Mouse (Mus musculus) intestine, postnatal 0 days (tissue): ENCODE measurements at regions not wholly inside any gene's neighbourhood (a gene's known extent, or its start where the extent isn't known, plus 50 kb on each side); places are given as distances from the start of the nearest gene placed in this dataset.

Experiments used
- ATAC-seq: fragments of 200-750 bp; cut with Nextera tagmentation; 2 replicates; pipeline ENCODE4 v1.8.0; 2017; ENCODE audit warnings: mild to moderate bottlenecking, moderate TSS enrichment, moderate library complexity
- H3K27ac ChIP-seq: fragments of 300-500 bp; sonication (generic); 2 replicates; pipeline ENCODE4 v1.5.1; 2014; ENCODE audit warnings: mild to moderate bottlenecking, low read depth, low read length, moderate library complexity
- H3K27me3 ChIP-seq: fragments of 300-500 bp; sonication (generic); replicated peaks from 2 replicates; pipeline ENCODE4 v1.6.1; 2014; ENCODE audit warnings: low read length, mixed read lengths; ENCODE audit not compliant: control insufficient read depth, insufficient read depth
- H3K36me3 ChIP-seq: fragments of 300-500 bp; sonication (generic); 2 replicates; pipeline ENCODE4 v1.6.1; 2014; ENCODE audit warnings: mild to moderate bottlenecking, moderate library complexity; ENCODE audit not compliant: control insufficient read depth, insufficient read depth
- H3K4me1 ChIP-seq: fragments of 300-500 bp; sonication (generic); replicated peaks from 2 replicates; pipeline ENCODE4 v1.6.1; 2014; ENCODE audit warnings: antibody characterized with exemption, low read length, mixed read lengths; ENCODE audit not compliant: control insufficient read depth, insufficient read depth
- H3K4me2 ChIP-seq: fragments of 300-500 bp; sonication (generic); replicated peaks from 2 replicates; pipeline ENCODE4 v1.6.1; 2014; ENCODE audit warnings: low read depth, mild to moderate bottlenecking, moderate library complexity
- H3K4me3 ChIP-seq: fragments of 300-500 bp; sonication (generic); 2 replicates; pipeline ENCODE4 v1.5.1; 2014; ENCODE audit warnings: low read depth, low read length
- H3K9ac ChIP-seq: fragments of 300-500 bp; sonication (generic); 2 replicates; pipeline ENCODE4 v1.6.1; 2014; ENCODE audit warnings: mild to moderate bottlenecking, low read depth, low read length
- H3K9me3 ChIP-seq: fragments of 300-500 bp; sonication (generic); 2 replicates; pipeline ENCODE4 v1.6.1; 2016; ENCODE audit warnings: mixed run types; ENCODE audit not compliant: control insufficient read depth
- CTCF ChIP-seq: sonication (generic); IDR thresholded peaks from 2 replicates; pipeline ENCODE4 v1.5.1; 2016; ENCODE audit warnings: low read depth, mild to moderate bottlenecking, control low read depth, antibody characterized with exemption, moderate library complexity
- WGBS: fragments of 180-500 bp; shearing (Covaris S2); extraction: QIAGEN DNeasy Blood & Tissue Kit; methylation state at CpG from one replicate; pipeline ENCODE4 v1.1.7; 2014; 5-methylcytosine and 5-hydroxymethylcytosine counted together

- H3K4me2 ChIP-seq, result no peak overlapping the region
- H3K9me3 ChIP-seq, result no peaks in the 10 kb centered on the region
- no peak overlapping the region for H3K4me3 ChIP-seq
- H3K27ac ChIP-seq, result no peak overlapping the region
- H3K36me3 ChIP-seq, result no peaks in the 10 kb centered on the region
- H3K4me1 ChIP-seq, result no peaks in the 10 kb centered on the region
- WGBS, result 48% methylated on average over 3 of the region's 3 CpGs
- ATAC-seq, result no peak
- no peaks in the 10 kb centered on the region for H3K27me3 ChIP-seq
- no peak overlapping the region for H3K9ac ChIP-seq
- TF ChIP-seq CTCF, result no peak
These were observed 82.4 kb upstream of the Unc93a2 start for GRCm38 (mm10) chr17:7467638-7468037.

GRCm38 (mm10) chr17:7464901-7465300, 79.6 kb upstream of the Unc93a2 start:
- no peaks in the 10 kb centered on the region for H3K9me3 ChIP-seq
- no peak for TF ChIP-seq CTCF
- no peaks in the 10 kb centered on the region for H3K36me3 ChIP-seq
- H3K4me1 ChIP-seq, result no peaks in the 10 kb centered on the region
- no peak overlapping the region for H3K4me3 ChIP-seq
- WGBS, result 69% methylated on average over 3 of the region's 3 CpGs
- no peak overlapping the region for H3K9ac ChIP-seq
- no peaks in the 10 kb centered on the region for H3K27me3 ChIP-seq
- no peak overlapping the region for H3K27ac ChIP-seq
- ATAC-seq, result no peak
- H3K4me2 ChIP-seq, result no peak overlapping the region

- H3K36me3 ChIP-seq, result no peaks in the 10 kb centered on the region
- H3K4me3 ChIP-seq, result no peak overlapping the region
- no peak overlapping the region for H3K27ac ChIP-seq
- no peak overlapping the region for H3K4me2 ChIP-seq
- 42% methylated on average over 6 of the region's 6 CpGs for WGBS
- no peak overlapping the region for H3K9ac ChIP-seq
- ATAC-seq, result no peak
- no peak for TF ChIP-seq CTCF
- no peaks in the 10 kb centered on the region for H3K27me3 ChIP-seq
- H3K4me1 ChIP-seq, result no peaks in the 10 kb centered on the region
- H3K9me3 ChIP-seq, result no peaks in the 10 kb centered on the region
These were observed 75.9 kb upstream of the Unc93a2 start for GRCm38 (mm10) chr17:7461164-7461563.

GRCm38 (mm10) chr17:7456939-7457338, 71.7 kb upstream of the Unc93a2 start:
- no peak for ATAC-seq
- Histone ChIP-seq H3K36me3 (no peaks in the 10 kb centered on the region), H3K9me3 (no peaks in the 10 kb centered on the region), H3K27me3 (no peaks in the 10 kb centered on the region), H3K27ac (no peak overlapping the region), H3K4me1 (no peaks in the 10 kb centered on the region), H3K4me3 (no peak overlapping the region), H3K9ac (no peak overlapping the region), H3K4me2 (no peak overlapping the region)
- TF ChIP-seq CTCF, result no peak
- 85% methylated on average over 11 of the region's 11 CpGs for WGBS

GRCm38 (mm10) chr17:7443822-7444221, 58.6 kb upstream of the Unc93a2 start:
- Histone ChIP-seq H3K4me2 (no peak overlapping the region), H3K27ac (no peak overlapping the region), H3K4me3 (no peak overlapping the region), H3K9me3 (no peaks in the 10 kb centered on the region), H3K27me3 (no peaks in the 10 kb centered on the region), H3K9ac (no peak overlapping the region), H3K4me1 (no peaks in the 10 kb centered on the region), H3K36me3 (no peaks in the 10 kb centered on the region)
- peak; percentile 70 for TF ChIP-seq CTCF
- 63% methylated on average over 1 of the region's 1 CpGs for WGBS
- ATAC-seq, result no peak

- no peak overlapping the region for H3K4me2 ChIP-seq
- no peak for ATAC-seq
- H3K27ac ChIP-seq, result no peak overlapping the region
- no peak overlapping the region for H3K9ac ChIP-seq
- no peaks in the 10 kb centered on the region for H3K27me3 ChIP-seq
- TF ChIP-seq CTCF, result no peak
- H3K36me3 ChIP-seq, result no peaks in the 10 kb centered on the region
- no peaks in the 10 kb centered on the region for H3K4me1 ChIP-seq
- WGBS, result 76% methylated on average over 3 of the region's 3 CpGs
- no peaks in the 10 kb centered on the region for H3K9me3 ChIP-seq
- no peak overlapping the region for H3K4me3 ChIP-seq
These were observed 49.8 kb upstream of the Unc93a2 start for GRCm38 (mm10) chr17:7435075-7435474.
